Mouse (Mus musculus) thymus, adult 2 months (tissue): ENCODE measurements around the gene Fgf12. TPM values are rescaled to one million over a fixed set of nuclear protein-coding genes. Genes with fewer than 3 reads are reported as not detected.
A peak's percentile ranks its signal among the peaks of the same experiment; 100 is the strongest.

ENCODE experiments used
- DNase-seq: peaks from one replicate; pipeline ENCODE4 v3.0.0; 2021
- H3K27ac ChIP-seq: fragments of 200-500 bp; 2 replicates; pipeline ENCODE4 v1.5.1; 2012; ENCODE audit warnings: low read length, control low read depth; ENCODE audit not compliant: control insufficient read depth, insufficient read depth
- H3K27me3 ChIP-seq: fragments of 200-500 bp; 2 replicates; pipeline ENCODE4 v1.6.1; 2012; ENCODE audit warnings: mild to moderate bottlenecking, low read length, moderate library complexity, mixed read lengths; ENCODE audit not compliant: control insufficient read depth, insufficient read depth
- H3K36me3 ChIP-seq: fragments of 200-500 bp; 2 replicates; pipeline ENCODE4 v1.6.1; 2012; ENCODE audit warnings: mild to moderate bottlenecking, low read length, moderate library complexity; ENCODE audit not compliant: control insufficient read depth, insufficient read depth
- H3K4me1 ChIP-seq: fragments of 200-500 bp; replicated peaks from 2 replicates; pipeline ENCODE4 v1.6.1; 2012; ENCODE audit warnings: low read length; ENCODE audit not compliant: control insufficient read depth, insufficient read depth
- H3K4me3 ChIP-seq: fragments of 200-500 bp; 2 replicates; pipeline ENCODE4 v1.5.1; 2012; ENCODE audit warnings: mild to moderate bottlenecking, low read length, control low read depth, moderate library complexity; ENCODE audit not compliant: control insufficient read depth, insufficient read depth
- CTCF ChIP-seq: fragments of 200-500 bp; IDR thresholded peaks from 2 replicates; pipeline ENCODE4 v1.5.1; 2012; ENCODE audit warnings: mild to moderate bottlenecking, control low read depth, low read length, moderate library complexity, borderline replicate concordance; ENCODE audit not compliant: control insufficient read depth, poor library complexity, insufficient read depth; ENCODE audit errors: extremely low read depth
- POLR2A ChIP-seq: fragments of 200-500 bp; IDR thresholded peaks from 2 replicates; pipeline ENCODE4 v1.6.1; 2012; ENCODE audit warnings: mild to moderate bottlenecking, low read length, control low read depth, moderate library complexity; ENCODE audit not compliant: control insufficient read depth, poor library complexity, insufficient read depth; ENCODE audit errors: extremely low read depth
- WGBS: fragments of 180-500 bp; shearing (Covaris S2); methylation state at CpG from one replicate; pipeline ENCODE4 v1.1.7; 2018; 5-methylcytosine and 5-hydroxymethylcytosine counted together
- polyA plus RNA-seq: library from polyadenylated mRNA; depleted of rRNA; stranded (reverse); fragments of >200 nt; gene quantifications from 2 replicates; pipeline ENCODE4 v1.2.3, GENCODE M21; 2012

Fgf12 gene
- polyA plus RNA-seq, 1 experiment, result 0.65 TPM

GRCm38 (mm10) chr16:28572212-28572611, 180.7 kb downstream of the Fgf12 start:
- no peak for DNase-seq
- Histone ChIP-seq H3K4me1 (no peaks in the 10 kb centered on the region), H3K27me3 (no peaks in the 10 kb centered on the region; the same call in 1 of the 2 replicates), H3K36me3 (no peaks in the 10 kb centered on the region), H3K27ac (no peak overlapping the region), H3K4me3 (no peak overlapping the region)
- 81% methylated on average over 3 of the region's 3 CpGs for whole genome bisulfite sequencing
- no peak for TF ChIP-seq CTCF
- no peak for TF ChIP-seq POLR2A

- no peak for TF ChIP-seq CTCF
- TF ChIP-seq POLR2A, result no peak
- 7% methylated on average over 53 of the region's 58 CpGs for WGBS
- Histone ChIP-seq H3K36me3 (no peaks in the 10 kb centered on the region), H3K27ac (no peak overlapping the region), H3K4me3 (no peak overlapping the region), H3K27me3 (peaks cover 4% of the 10 kb centered on the region; the same call in 1 of the 2 replicates), H3K4me1 (no peaks in the 10 kb centered on the region)
- DNase-seq, result no peak
These were observed 188.1 kb downstream of the Fgf12 start for GRCm38 (mm10) chr16:28564716-28565217.

- no peaks in the 10 kb centered on the region for H3K4me1 ChIP-seq
- no peak overlapping the region for H3K27ac ChIP-seq
- TF ChIP-seq POLR2A (no peak), CTCF (no peak)
- 8% methylated on average over 45 of the region's 45 CpGs for WGBS
- H3K27me3 ChIP-seq, result peaks cover 4% of the 10 kb centered on the region; the same call in 1 of the 2 replicates
- no peaks in the 10 kb centered on the region for H3K36me3 ChIP-seq
- peak; percentile 1 for DNase-seq
- H3K4me3 ChIP-seq, result no peak overlapping the region
These were observed 188.7 kb downstream of the Fgf12 start for GRCm38 (mm10) chr16:28564075-28564715.

DNA sequence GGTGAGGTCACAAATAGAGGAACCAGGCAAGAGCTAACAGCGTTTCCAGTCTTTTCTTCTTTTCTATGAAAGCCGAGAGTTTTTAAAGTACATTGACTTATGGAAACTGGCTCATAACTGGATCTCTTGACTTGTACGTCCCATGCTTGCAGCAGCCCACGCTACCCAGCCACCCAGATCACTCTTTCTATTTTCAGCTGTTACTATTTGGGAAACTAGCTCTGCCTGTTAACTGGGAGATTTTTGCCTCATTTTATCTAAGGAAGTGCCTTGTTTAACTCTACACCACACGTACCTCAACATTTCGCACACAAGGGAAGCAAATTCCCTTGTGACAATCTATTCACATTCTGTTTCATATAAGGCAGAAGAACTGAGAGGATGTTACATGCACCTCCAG, 190.0 kb downstream of the Fgf12 start:
- WGBS, result 79% methylated on average over 6 of the region's 6 CpGs
- H3K27ac ChIP-seq, result no peak overlapping the region

DNA sequence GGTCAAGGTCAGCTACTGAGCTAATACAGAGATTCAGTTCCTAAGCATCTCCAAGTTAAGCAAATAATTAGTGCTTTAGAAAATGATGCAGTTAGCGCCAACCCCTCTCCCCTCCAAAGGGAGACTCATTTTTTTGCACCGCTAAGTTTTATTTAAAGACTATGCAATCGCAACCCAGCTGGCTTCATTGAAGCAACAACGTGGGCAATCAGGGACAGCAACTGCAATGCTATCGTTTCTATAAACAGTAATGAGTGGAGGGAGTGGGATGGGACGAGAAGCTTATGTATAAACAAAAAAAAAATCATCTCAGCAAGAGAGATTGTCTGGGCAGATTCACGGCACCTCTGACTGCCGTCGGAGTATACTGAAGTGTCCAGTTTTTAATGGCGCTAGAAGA, 197.6 kb downstream of the Fgf12 start:
- Histone ChIP-seq H3K27ac (no peak overlapping the region), H3K4me1 (no peaks in the 10 kb centered on the region), H3K36me3 (no peaks in the 10 kb centered on the region), H3K4me3 (no peak overlapping the region), H3K27me3 (no peaks in the 10 kb centered on the region)
- DNase-seq, result no peak
- TF ChIP-seq POLR2A, result no peak
- TF ChIP-seq CTCF, result no peak
- 91% methylated on average over 10 of the region's 10 CpGs for WGBS

More for the DNA sequence above, 190.0 kb downstream of the Fgf12 start:
- H3K4me1 ChIP-seq, result no peaks in the 10 kb centered on the region
- DNase-seq, result no peak
- H3K27me3 ChIP-seq, result peaks cover 4% of the 10 kb centered on the region; the same call in 1 of the 2 replicates
- no peak for TF ChIP-seq CTCF
- TF ChIP-seq POLR2A, result no peak
- no peaks in the 10 kb centered on the region for H3K36me3 ChIP-seq
- no peak overlapping the region for H3K4me3 ChIP-seq

DNA sequence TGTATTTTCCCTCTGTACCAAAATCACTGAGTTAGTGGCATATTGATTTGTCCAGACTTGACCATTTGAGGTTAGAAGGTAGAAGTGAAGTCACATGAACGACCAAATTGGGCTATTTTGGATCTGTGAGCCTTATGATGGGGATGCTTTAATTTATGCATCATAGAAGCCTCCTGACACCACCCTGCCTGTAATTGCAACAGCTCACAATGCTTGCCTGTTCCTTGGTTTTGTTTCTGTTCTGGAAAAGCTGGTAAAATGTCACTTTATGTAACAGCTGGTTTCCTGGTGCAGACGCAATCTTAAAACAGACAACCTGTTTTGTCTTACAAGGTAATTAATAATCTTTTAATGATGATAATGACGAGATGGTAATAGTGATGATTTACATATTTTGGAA, 213.4 kb downstream of the Fgf12 start:
- H3K27ac ChIP-seq, result no peak overlapping the region
- H3K4me1 ChIP-seq, result no peaks in the 10 kb centered on the region
- H3K4me3 ChIP-seq, result no peak overlapping the region
- no peak for TF ChIP-seq CTCF
- no peak for TF ChIP-seq POLR2A
- DNase-seq, result no peak
- WGBS, result 78% methylated on average over 3 of the region's 3 CpGs
- H3K27me3 ChIP-seq, result no peaks in the 10 kb centered on the region
- H3K36me3 ChIP-seq, result no peaks in the 10 kb centered on the region
